Mouse (Mus musculus) cerebellum, postnatal 25 days (tissue): Measurements from ENCODE around the gene Spata17.

Source experiments
- DNase-seq, 2 experiments: peaks; one replicate each; pipeline ENCODE4 v3.0.0; 2021; ENCODE audit warnings: mixed read lengths in 2 of 2

The Spata17 gene

DNA sequence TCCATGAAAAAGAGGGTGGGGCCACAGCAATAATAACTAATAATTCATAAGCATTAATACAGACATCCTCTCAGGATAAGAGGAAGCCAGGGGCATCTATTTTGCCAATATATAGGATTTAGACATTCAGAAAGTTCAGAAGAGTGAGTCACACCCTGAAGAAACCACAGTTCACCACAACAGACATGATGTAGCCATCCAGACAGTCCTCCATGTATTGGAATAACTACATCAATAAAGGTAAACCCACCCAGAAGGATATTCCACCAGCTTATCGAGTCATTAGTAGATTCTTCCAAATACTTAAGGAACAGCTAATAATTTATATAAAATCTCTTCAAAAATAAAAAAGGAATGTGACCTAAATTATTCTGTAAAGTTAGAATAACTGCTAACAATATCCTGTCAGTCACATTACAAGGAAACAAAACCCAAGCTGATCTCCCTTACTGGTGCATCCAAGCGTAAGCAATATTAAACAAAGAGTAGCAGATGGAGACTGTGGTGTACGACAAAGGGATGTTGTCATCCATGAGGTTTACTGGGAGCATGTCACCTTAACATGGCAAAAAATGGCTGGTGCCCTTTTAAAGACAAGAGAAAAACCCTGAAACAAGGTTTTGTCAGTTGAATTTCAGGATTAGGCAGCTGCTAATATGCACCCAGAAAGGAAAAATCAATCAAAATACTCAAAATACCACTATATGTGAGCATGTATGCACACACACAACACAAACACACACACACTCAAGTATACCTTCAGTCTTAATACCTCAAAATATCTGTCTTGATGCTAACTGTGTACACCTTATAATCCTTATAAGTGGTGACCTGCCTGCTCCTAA lies 138.8 kb downstream of the Spata17 start:
- DNase-seq: no peak

DNA sequence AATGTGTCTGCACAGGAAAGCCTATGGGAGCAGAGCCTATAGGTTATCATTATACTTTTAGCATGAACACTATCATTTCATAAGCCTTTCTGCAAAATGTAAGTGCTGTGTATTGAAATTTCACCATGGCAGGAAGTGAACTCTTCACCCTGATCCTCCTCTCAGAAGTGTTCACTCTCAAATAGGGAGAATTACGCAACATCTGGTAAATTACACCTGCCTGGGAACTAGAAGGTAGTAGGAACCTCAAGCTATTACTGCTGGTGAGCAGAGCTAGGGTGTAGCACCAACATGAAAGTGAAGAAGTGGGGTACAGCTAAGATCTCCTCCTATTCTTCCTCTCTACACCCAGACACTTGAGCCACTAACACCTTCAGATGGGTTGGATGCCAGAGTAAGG lies 155.4 kb downstream of the Spata17 start:
- no peak for DNase-seq

DNA sequence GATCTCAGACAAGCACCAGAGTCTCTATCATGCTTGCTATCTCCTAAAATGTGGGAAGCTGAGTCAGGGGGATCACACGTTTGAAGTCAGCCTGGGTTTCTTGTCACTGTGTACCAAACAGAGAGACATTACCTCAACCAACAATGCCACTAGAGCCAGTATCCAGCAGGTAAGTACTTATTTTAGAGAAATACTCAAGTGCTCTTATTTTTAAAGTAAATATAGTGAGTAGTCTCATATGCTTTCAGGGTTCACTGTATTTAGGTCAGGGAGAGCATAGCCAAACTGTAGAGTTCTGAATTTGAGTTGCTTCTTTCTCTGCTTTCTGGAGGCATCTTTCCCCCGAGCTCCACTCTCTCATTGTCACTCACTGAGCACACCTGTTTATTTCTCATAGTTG lies 160.9 kb downstream of the Spata17 start:
- DNase-seq: no peak

DNA sequence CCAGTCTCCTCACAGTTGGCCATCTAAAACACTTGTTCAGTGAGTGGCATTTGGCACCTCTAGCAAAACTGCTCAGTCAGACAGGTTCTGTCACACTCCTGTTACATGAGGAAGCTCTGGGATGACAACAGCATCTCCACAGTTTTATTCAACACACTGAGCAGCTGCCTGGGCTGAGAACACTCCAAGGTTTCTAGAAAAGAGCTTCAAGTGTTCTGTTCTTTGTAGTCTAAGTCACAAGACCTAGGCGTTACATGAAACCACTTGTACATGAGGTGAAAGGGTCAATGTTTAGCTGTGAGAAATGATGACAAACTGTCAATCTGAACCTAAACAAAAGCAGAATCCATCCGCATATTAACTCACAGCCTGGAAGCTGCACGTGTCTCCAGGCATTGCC lies 161.4 kb downstream of the Spata17 start:
- no peak for DNase-seq

DNA sequence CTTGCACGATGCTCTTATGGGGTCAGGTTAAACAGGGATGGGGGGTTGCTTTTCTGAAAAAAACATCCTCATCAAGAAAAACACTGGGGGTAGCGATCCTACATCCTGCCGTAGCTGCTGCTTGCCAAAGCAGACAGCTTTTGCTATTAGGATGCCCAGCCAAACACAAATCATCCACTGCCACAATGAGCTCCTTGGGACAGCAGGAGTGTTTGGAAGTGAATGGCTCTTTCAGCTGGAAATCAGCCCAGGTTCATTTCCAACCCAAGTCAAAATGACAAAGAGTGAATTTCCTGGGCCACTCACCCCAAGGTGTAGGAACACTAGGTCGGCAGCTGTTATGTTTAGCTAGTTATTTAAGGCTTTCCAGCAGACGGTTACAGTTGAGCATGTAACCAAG lies 162.7 kb downstream of the Spata17 start:
- DNase-seq: peak; percentile 15 to 29

DNA sequence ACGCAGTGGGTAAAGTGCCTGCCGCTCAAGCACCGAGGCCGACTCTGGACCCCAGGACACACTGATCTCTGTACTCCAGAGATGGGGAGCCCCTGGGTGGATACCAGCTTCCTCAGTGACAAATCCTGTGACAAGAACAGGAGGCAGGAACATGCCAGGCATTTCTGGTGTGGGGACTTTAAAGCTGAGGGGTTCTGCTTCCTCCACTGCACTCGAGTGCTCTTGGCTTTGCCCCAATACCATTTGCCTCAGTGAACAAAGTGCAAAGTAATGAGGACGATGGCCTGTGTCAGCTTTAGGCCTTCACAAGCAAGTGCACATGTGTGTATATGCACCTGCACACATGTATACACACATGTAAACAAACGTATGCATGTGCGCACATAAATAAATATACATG lies 164.0 kb downstream of the Spata17 start:
- DNase-seq: no peak

DNA sequence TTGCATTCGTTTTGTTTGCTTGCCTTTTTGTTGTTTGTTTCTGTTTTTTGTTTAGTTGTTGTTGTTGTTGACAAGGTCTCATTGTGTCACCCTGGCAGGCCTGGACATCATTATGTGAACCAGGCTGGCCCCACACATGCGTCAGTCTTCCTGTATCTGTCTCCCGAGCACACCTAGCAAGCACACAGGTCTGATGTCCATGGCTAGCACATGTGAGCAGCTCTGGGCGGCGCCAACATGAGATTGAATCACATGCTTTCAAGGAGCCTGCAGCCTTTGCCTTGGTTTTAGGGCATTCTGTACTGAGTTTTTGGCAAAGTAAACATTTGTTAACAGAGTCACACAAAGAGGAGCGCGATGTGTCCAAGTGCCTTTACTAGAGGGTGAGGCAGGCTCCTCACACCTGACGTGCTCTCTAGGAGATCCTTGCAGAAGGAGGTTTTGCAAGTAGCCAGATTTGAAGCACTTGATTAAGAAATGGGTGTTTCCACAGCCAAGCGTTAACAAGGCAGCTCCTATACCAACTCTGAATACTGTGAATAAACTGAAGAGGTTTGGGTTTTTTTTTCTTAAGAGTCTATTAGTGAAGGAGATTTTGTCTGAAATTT lies 166.5 kb downstream of the Spata17 start:
- no peak for DNase-seq

DNA sequence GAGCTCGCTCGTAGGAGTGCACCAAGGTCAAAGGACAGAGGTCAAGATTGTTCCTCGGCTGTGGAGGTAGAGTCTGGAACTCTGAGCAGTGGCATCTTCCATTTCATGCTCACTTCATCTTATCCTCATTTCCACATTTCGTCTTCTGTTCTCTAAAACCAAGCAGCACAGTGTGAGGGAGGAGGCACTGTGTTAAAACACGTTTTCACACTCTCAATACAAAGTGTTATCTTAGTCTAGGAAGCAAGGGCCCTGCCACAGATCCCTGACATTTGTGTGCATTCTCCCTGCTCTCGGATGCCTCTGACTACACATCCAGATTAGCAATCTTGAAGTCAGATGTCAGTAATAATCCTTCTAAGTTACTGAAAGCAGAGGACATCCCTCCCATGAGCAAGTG lies 170.5 kb downstream of the Spata17 start:
- DNase-seq: no peak

DNA sequence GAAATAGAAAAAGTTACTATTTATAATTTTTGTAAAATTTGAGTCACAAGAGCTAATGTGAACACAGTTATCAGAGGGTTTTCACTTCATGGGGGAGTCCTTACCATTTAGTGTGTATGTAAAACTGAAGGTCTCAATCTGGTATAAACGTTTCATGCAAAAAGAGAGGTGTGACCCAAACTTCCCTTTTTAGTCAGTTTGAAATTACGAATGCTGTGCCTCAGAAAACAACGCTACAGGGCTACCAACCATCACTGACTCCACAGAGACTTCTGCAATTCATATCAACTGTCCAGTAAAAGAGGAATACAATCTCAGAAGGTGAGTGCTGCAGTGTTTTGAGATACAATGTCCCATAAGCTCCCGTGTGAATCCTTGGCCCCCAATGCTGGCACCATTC lies 175.5 kb downstream of the Spata17 start:
- DNase-seq: no peak

DNA sequence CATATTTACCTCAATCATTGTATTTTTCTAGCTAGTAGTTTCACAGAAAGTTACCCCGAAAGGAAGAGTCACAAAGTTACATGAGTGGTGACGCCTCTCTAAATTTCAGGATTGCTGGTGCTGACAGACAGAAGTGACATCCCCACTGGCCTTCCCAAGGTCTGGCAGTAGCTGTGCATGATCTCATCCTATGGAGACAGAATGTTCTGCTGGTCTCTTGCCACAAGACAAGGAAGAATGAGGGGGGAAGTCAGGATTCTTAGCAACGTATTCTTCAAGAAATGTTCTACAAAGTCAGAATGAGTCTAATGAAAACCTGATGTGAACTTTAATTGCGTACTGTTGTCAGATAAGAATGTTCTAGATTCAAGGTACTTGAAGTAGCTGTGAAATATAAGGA lies 179.5 kb downstream of the Spata17 start:
- no peak for DNase-seq

DNA sequence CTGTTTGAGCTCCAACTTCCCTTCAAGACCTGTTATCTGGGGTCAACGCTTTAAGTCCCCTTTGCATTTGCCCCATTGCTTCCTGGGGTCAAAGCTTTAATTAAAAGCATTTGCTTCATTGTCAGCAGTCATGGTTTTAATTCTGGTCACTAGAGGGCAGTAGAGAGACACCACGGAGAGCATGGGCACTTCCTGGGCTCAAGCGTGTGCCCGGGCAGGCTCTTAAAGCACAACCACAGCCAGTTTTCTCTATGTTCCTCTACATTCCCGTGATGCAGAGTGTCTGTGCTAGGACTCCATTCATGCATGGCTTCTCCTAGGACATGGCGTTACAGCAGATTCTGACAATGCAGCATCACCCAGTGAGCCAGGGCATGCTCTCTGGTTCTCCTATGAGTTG lies 183.5 kb downstream of the Spata17 start:
- peak; percentile 30 to 49 for DNase-seq

DNA sequence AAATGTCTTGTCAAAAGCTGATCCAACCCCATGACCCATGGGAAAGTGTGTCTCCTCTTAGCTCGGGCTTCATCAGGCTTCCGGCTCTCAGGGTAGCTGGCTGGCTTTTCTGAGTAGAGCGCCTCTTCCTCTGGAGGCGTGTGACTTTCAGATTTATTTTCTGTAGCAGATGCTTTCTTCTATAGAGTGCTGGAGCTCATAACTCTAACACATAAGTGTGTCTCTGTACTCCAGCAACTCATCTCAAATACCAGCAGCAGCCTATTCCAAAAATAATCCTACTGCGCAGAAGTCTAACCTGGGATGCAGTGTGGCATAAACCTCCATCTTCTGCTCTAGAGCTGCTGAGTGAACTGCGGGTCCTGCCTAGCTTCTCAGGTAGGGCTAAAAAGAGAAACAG lies 186.4 kb downstream of the Spata17 start:
- DNase-seq: no peak

DNA sequence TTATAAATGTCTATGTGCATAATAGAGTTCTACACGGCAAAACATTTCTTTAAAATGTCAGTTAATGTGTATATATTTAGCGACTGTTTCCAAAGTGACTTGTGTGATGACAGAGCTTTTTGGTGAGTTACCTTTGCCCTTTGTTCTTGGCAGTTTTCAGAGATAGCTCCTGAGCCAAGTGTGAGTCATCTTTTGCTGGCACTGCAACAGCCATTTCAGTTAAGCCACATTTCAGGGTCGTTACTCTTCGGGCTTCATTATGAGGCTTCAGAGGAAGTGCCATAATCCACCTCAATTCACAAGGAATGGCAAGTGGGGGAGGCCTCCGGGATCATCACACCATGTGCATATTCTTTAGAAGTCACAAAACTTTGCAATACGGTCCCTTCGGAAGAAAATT lies 195.3 kb downstream of the Spata17 start:
- no peak for DNase-seq

DNA sequence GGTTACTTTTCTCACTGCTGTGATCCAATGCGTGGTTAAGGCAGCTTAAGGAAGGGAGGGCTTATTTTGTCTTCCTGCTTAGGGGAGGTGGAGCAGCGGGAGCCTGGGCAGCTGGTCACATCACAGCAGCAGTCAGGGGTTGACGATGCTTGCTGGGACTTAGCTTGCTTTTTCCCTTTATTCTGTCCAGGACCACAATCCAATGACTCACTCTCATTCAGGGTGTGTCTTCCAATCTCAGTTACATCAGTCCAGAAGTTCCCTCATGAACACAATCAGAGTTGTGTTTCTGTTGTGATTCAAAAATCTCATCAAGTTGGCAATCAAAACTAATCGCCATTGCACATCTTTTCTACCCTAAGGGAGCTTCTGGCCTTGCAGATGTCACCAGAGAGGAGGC lies 199.1 kb downstream of the Spata17 start:
- DNase-seq: no peak

DNA sequence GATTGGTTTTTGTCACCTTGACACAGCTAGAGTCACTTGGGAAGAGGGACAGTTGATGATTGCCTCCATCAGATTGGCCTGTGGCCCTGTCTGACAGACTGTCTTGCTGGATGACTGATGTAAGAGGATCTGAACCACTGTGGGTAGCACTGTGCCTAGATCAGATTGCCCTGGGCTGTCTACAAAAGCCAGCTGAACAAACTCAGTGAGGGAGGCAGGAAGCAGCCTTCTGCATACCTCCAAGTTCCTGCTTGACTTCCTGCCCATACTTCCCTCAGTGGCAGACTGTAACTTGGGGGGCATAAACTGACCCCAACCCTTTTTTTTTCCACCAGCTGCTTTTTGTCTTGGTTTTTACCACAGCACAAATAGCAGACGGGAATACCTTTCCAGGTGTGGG lies 199.6 kb downstream of the Spata17 start:
- no peak for DNase-seq

DNA sequence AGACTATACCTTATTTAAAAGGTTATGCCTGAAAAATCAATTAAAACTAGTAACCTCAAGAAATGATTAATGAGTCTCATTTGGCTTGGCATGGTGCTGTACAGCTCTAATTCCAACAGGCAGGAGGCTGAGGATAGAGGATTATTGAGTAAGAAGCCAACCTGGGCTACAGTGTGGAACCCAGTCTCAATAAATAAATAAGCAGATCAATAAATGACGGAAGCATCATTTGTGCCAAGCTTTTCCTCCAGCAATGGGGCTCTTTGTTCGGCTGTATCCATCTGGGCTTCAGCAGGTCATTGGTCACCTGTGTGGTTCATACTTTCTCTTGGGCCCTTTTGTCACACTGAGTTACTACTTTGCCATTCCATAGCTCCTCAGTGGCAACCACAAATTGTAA lies 201.1 kb downstream of the Spata17 start:
- DNase-seq: no peak

DNA sequence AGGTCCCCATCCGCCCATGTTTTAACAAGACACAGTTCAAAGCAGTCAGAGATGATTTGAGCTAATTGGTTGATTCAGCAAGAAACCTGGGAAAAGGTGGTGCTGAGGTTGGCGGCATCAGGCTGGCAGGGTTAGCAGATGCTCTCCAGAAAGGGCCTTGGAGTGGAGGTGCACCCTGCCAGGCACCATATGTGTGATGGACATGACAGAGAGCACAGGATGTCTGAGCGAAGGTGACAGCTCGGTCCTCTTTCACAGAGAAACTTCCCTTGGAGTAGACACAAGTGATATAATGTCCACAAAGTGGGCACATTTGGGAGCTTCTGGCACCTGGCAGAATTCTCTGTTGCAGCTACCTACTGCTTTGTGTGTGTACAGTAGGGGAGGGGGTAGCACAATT lies 203.7 kb downstream of the Spata17 start:
- DNase-seq: peak in 1 of 2 experiments; percentile 14

DNA sequence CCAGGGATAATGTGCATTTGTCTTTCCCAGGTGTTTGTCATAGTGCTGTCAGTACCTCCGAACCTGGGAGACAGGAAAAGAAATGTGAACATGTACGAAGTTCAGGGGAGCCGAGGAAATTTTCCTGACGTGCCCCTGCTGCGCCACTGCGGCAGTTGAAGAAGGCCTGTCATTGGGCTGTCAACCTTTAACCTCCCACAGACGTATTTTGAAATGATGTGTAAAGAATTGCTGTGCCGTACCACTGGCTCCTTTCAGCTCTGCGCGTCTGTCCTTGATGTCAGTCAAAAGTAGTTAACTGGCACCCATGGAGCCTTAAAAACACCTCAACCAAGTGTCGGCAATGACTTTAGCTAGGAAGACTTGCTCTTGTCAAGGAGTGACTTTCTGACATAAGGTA lies 205.2 kb downstream of the Spata17 start:
- DNase-seq: no peak

DNA sequence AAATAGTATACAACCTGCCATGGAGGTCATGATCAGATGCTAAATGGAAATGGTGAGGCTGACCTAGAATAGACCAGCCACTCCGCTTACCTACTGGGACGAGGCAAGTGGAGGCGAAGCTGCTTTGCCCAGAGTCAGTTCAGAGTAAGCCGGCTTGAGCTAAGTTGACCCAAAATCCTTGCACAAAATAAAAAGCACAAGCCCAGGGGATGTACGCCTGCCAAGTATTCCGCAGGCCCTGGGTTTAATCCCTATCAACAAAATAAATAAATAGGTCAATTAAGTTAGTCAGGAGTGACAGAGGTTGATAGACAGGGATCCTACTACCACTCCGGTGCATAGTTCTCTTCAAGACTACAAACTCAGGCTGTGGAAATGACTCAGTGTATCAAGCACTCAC lies 207.0 kb downstream of the Spata17 start:
- DNase-seq: no peak

DNA sequence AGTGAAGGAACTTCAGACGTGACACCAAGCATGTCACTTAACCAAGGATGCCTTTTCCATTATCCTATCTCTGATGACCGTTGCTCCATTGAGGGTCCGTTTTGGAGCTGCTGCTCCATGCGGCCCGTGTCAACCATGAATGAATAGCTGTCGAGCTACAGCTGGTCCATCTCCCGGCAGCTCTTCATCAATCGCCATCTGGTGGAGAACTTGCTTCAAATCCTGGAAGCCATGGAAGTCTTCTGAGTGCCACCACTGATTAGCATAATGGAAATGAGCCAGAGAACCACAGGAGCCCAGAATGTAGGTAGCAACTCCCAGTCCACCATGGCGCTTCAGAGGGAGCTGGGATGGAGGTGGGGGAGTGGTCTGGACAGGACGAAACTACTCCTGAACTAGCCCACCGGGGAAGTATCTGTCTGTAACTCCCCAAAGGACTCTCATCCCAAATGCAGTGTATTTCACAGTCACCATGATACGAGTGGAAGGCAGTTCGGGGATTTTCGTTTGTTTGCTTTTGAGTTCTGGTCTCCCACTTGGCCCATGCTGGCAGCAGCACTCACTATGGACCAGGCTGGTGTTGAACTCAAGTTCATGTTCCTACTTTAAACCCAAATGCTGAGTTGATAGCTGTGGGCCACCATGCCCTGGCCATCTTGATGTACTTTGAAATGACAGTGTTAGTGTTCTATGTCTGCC lies 208.9 kb downstream of the Spata17 start:
- DNase-seq: no peak

DNA sequence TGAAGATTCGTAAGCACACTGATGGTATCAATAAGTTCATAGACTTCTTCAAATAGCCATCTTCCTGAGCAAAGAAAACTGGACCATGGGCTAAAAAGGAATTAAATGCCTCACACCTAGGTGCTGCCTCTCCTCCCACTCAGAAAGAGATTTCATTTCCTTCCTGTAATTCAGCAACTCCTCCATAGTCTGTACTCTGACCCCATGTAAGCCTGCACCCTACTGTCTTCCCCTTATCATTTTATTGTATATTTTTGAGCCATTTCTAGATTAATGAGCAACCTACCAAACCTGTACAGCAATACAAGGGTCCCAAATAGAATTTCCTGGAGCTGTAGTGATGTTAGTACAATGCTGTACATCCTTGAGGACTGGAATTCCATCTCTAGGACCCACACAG lies 211.0 kb downstream of the Spata17 start:
- no peak for DNase-seq

DNA sequence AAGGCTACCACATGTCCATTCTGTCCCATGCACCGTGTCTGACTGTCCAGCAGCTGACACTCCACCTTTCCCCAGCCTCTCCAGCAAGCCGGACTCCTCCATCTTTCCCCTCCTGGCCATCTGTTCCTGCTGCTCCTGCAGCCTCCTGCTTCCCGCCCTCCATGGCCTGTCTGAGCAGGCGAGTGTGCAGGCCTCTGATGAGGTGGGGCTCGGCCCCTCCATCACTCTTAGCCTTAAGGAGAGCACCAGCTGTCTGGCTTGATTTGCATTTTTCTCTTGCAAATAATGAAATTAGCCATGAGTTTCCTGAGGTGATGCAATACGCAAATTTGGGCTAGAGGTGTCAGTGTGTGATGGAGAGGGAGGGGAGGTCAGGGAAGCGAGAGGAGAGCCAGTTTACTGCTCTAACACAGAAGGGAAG lies 211.8 kb downstream of the Spata17 start:
- DNase-seq: peak; percentile 46 to 56

DNA sequence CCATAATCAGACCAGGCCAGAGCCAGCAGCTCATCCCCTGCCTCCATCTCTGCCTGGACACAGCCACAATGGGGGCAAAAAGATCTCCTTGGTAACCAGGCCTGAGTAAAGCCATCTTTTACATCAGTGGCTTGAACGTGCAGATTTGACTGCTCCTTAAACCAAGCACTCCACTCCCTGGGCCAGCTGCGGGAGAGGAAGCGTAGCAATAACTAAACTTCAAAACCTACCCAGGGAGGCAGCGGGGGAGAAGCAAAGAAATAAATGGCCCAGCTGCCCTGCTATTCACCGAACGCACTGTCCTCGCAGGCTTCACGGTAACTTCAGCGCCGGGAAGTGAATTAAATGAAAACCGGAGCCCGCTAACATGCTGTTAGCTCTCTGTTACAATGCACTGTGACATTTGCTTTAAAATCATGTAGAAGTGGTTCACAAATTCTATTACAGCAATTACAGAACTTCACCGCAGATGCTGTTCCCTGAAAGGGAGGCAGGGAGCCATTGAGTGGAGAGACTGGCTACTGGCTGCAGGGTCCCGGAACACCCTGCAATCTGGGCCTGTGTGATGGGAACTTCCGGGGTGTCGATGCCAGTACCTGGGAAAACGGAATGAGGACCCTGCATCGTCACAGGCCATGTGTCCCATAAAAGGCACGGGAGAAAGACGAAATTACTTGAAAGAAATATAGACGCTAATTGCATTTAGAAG lies 217.5 kb downstream of the Spata17 start:
- DNase-seq: no peak
